Mouse (Mus musculus): ENCODE data around the gene Il9r.

Gene Il9r

DNA sequence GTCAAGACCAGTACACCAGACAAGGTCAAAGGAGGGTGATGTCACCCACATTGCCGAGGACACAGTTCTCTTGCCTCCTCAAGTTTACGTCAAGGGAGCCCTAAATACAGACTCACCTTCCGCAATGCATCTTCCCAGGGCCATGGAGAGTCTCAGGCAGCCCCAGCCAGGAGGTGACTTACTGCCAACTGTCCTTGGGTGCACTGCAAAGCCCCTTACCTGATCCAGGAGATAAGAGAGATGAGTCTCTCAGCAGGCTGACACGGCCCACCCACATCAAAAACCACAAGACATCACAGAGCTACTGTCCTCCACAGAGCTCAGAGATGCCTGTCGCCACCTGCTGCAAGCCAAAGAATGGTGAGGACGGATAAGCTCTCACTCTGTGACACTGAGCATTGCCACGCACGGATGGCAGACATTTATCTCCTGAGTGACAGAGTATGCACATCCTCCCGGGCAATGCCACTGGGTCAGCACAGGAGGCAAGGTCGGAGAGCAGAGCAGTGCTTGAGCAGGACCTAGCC is at the start of gene Il9r:
TSS of gene Il9r (minus strand) at position 205 of the 527 bp plus-strand sequence.
- no peak for DNase-seq (ENCODE audit: low read depth)

DNA sequence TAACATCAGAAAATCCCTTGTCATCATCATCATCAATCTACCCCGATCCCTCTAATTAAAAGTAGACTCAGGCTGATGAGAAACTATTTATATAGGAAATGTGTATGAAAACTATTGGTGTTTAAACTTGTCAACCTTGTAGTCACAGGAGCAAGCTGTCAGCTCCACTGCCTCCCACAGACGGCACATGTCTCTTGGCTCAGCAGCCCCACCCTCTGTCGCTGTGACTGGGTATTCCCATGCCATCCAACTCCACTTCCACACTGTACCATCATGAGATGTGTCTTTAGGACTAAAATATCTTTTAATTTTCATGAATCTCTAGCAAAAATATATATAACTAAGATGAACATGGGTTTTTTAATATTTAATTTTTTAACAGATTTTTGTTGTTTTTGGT is 48.3 kb upstream of the Il9r start:
- DNase-seq (ENCODE audit: low read depth): no peak

- no peak for DNase-seq (ENCODE audit: low read depth)
Observed at GRCm38 (mm10) chr11:32247068-32247467, 47.0 kb upstream of the Il9r start.

DNA sequence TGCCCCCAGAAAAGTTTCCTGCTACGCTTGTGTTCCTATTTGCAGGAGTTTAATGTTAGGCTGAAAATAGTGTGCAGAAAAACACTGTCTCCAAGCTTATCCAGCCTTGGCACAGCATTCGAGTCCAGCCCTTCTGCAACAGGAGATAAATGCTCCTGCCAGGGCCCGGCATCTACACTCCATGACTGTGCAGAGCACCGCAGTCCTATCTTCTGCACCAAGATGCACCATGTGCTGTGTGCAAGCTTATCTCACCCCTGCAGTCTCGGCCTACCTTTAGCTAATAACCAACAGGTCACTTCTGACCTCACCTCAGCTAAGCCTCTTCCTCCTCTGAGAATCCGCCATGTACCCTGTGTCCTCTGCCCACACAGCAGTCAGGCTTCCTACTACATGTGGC is 45.5 kb upstream of the Il9r start:
- DNase-seq (ENCODE audit: low read depth): peak; percentile 87

DNA sequence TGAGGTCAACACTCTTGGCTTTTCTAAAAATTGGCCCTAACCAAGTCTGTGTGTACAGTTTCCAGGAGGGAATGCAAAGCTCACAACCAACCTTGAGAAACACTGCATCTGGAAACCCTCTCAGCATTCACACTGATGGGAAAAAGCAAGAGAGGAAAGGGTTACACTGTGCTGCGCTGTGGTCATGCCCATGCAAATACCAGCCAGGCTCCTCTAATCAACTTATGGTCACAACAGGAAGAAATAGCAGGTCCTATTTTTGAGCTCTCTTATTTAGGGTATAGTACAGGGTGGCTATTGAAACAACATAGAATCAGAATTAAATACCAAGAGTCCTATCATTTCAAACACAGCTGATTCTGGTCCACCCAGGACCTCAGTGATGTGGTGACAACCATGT is 44.5 kb upstream of the Il9r start:
- no peak for DNase-seq (ENCODE audit: low read depth)

- DNase-seq (ENCODE audit: low read depth): no peak
Observed at GRCm38 (mm10) chr11:32244064-32244463, 44.0 kb upstream of the Il9r start.

DNA sequence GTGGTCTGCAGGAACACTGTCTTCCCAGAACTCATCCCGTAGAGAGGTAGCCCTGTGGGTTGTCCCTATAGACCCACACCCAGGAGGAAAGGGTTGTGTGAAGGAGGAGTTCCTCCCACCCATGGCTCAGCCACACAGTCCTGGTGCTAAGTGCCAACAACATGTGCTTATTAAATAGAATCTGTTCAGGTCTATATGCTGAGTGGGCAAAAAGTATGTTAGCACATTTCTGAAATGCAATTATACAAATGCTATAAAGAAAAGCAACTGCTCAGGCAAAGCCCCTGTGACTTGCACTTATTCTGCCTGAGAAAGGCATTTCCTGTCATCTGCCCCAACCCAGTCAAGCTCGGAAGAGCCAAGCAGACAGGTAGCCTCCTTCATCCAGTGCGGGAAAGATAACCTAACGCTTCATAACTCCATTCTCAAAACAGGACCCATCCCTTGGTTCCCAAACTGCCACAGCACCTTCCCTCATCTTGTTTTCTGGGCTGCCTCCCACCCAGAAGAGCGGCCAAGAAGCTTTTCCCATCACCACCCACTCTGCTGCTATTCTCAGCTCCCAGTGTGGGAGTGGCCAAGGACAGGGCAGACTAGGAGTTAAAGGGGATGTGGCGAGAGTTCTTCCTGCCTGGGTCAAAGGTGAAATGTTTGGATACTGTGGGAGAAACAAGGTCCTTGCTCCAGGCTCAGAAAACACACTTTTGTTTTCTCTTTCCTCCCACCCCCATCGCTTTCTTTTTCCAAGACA is 43.3 kb upstream of the Il9r start:
- no peak for DNase-seq (ENCODE audit: low read depth)

DNA sequence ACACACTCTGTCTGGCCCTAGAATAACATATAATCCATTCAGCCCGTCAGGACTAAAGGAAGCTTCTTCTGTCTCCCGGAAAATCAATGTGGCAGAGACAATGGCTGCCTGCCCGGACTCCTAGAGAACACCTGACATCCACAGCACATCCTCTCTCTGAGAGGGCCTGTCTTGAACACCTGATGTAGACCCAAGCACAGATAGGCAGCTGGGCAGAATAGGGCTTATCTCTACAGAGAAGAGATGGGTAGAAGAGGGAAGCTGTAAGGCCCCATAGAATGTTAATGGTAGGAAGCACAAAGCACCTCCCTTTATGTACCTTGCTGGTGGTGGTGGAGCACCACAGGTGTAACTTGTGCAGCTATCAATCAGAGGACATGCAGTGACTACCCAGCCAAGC is 42.1 kb upstream of the Il9r start:
- no peak for DNase-seq (ENCODE audit: low read depth)

DNA sequence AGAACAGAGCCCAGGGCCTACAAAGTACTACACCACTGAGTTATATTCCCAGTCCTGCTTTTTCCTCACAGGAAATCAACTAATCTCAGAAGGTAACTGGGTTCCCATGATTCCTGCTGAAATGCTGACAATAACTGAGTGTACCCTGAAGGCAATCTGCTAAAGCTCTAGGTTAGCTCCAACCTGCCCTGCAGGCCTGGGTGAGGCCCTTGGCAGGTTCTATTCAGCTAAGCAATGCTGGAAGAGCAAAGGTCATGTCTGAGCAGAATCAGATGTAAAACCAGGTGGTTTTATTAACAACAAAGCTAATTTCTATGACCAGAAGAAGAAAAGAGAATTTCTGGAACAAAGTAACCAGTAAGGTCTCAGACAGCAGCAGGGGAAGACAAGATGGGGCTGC is 41.3 kb upstream of the Il9r start:
- DNase-seq (ENCODE audit: low read depth): no peak

GRCm38 (mm10) chr11:32238093-32238860 is 38.2 kb upstream of the Il9r start:
- no peak for DNase-seq (ENCODE audit: low read depth)

GRCm38 (mm10) chr11:32237411-32237795 is 37.3 kb upstream of the Il9r start:
- DNase-seq (ENCODE audit: low read depth): no peak

- DNase-seq (ENCODE audit: low read depth): no peak
Observed at GRCm38 (mm10) chr11:32236712-32237410, 36.8 kb upstream of the Il9r start.

GRCm38 (mm10) chr11:32236132-32236531 is 36.1 kb upstream of the Il9r start:
- DNase-seq (ENCODE audit: low read depth): no peak

- no peak for DNase-seq (ENCODE audit: low read depth)
Observed at GRCm38 (mm10) chr11:32235646-32236045, 35.6 kb upstream of the Il9r start.

- no peak for DNase-seq (ENCODE audit: low read depth)
Observed at GRCm38 (mm10) chr11:32234816-32235485, 34.9 kb upstream of the Il9r start.

DNA sequence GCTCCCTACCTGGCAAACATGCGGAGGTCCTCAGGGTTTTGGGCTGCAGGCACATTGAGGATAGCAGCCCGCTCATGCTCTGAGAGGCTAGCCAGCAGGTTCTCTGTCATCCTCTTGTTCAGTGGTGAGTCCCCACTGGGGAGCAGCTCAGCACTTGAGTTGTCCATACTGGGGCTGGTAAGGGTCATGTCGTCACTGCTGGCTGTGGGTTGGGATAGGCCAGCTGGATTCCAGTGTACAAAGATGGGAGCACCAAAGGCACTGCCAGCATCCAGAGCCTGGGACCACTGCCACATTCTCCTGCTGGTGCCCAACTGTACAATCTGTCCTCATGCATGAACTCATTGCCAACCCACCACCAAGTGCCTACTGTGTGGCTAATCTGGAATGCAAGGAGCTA is 33.8 kb upstream of the Il9r start:
- DNase-seq (ENCODE audit: low read depth): no peak

GRCm38 (mm10) chr11:32232848-32233247 is 32.8 kb upstream of the Il9r start:
- no peak for DNase-seq (ENCODE audit: low read depth)

GRCm38 (mm10) chr11:32231125-32231524 is 31.0 kb upstream of the Il9r start:
- no peak for DNase-seq (ENCODE audit: low read depth)

GRCm38 (mm10) chr11:32230220-32230619 is 30.1 kb upstream of the Il9r start:
- DNase-seq (ENCODE audit: low read depth): no peak

DNA sequence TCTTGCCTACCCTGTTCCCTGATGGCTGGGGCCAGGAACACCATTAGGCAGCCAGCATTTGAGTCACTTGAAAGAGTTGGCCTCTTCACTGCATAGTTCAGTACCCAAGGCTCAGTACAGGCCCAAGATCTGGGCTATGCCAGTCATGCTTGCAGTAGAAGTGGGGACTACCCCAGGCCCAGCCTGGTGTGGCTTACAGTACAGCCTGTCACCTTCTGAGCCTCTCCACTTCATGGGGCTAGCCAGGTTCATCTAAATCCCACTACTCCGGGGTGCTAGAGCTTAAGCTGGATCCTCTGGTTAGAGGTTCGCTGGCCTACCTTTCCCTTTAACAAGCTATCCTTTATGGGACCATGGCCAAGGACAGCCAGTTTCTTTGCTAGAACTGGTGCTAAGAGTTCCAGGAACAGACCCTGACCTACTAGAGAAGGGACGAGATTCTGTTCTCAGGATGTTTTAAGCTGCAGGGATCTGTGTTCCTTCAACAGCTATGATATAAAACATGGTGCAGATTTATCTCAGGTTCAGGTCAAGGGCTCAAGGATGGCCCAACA is 28.3 kb upstream of the Il9r start:
- DNase-seq (ENCODE audit: low read depth): no peak

GRCm38 (mm10) chr11:32227555-32227954 is 27.5 kb upstream of the Il9r start:
- no peak for DNase-seq (ENCODE audit: low read depth)

DNA sequence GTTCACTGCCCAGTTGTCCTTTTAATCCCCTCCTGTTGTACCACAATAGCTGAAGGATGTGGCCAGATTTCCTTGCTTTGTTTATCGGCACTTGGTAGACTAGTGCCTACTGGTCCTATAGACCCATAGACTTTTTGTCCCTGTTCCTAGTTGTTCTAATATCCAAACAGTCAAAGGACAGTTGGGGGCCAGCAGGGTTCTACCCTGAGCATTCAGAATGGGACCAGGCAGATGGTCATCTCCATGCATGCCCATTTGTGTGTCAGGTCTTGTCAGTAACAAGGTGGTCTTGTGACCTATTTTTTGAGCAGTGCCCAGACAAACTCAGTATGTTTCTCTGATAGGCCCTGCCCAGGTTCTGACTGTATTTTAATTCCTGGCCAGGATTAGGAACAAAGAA is 27.0 kb upstream of the Il9r start:
- no peak for DNase-seq (ENCODE audit: low read depth)

Measured in c-Kit-positive CD71-positive TER-119-negative erythroid progenitor cells, embryonic 14.5 days (primary cell).